Mouse (Mus musculus): ENCODE measurements around the gene Lman2l.

DNA sequence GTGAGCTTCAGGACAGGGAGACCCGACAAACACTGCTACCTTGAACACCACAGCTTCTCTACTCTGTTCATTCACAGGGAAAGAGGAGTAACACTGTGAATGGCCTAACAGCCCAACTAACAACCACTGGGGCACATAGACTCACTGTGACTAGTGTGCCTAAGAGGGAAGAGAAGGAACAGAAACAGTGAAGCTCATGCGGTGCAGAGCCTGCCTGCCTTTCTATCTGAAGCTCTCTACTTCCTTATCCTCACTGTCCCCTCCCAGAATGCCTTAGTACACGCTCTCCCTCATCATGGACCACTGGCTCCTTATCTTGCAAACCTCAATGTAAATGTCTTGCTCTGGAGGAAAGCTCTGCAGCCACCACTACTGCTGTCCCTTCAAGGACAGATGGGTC lies 7.8 kb downstream of the Lman2l start:
- TF ChIP-seq CTCF (IDR thresholded peaks at IDR 0.05; ENCODE audit: borderline replicate concordance, insufficient read depth, low read depth, low read length) (no peak), POLR2A (IDR thresholded peaks at IDR 0.05; ENCODE audit: borderline replicate concordance, insufficient read depth, low read length) (no peak)
